Mouse (Mus musculus) heart, adult 2 months (tissue): ENCODE results near the gene Rftn2.

Experiments
- CTCF ChIP-seq: fragments of 200-600 bp; IDR thresholded peaks from 2 replicates; pipeline ENCODE4 v1.8.1; 2022; ENCODE audit warnings: antibody characterized with exemption, mild to moderate bottlenecking, moderate library complexity
- EP300 ChIP-seq: fragments of 200-500 bp; IDR thresholded peaks from 2 replicates; pipeline ENCODE4 v1.6.1; 2011; ENCODE audit warnings: low read depth, low read length, control low read depth; ENCODE audit not compliant: insufficient read depth
- POLR2A ChIP-seq: fragments of 200-500 bp; IDR thresholded peaks from 2 replicates; pipeline ENCODE4 v1.6.1; 2011; ENCODE audit warnings: mild to moderate bottlenecking, low read depth, low read length, control low read depth; ENCODE audit not compliant: insufficient read depth

- TF ChIP-seq CTCF (no peak), EP300 (no peak), POLR2A (no peak)
Observed at GRCm38 (mm10) chr1:55192015-55192414, 34.6 kb downstream of the Rftn2 start.
